Mouse (Mus musculus) embryo, embryonic 11.5 days (tissue): ENCODE measurements around the gene Ccdc88c.

Source experiments
- DNase-seq: peaks from one replicate; pipeline ENCODE4 v3.0.0-alpha.2; 2012; ENCODE audit warnings: low read depth, low spot score

The Ccdc88c gene

DNA sequence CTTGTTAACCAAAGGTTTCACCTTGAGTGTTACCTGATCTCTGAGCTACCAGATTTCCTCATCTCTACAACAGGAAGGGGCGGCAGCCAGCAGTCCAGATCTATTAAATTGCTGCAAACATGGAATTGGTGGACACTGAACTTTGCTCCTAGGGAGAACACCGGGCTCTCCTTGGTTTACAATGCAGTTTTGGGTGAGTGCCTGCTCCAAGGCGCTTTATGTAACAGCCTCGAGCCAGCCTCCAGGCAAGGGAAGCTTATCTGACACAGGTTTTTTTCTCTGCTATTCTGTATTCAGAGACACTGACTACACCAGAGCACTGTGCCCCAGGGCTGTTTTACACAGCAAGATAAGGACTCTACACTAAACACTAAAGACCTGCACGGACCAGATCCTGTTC lies 94.1 kb downstream of the Ccdc88c start:
- DNase-seq: no peak

GRCm38 (mm10) chr12:100931653-100932052 lies 97.2 kb downstream of the Ccdc88c start:
- no peak for DNase-seq

DNA sequence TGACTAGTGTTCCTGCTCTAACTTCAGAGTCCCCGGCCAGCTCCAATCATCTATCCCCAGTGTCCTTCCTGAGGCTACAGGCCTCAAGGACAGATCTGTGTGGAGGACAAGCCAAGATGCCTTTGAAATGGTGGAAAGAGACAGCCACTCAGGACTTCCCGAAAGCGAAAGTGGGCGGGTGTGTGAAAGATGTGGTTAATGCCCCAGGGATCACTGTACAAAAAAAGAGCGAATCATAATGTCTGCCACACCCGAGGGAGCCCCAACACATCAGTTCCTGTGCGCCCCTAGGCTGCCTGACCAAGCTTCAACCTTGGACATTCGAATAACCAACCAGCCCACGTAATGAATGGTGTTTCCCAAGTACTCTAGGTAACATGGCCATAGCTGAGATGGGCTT lies 100.6 kb downstream of the Ccdc88c start:
- DNase-seq: no peak

DNA sequence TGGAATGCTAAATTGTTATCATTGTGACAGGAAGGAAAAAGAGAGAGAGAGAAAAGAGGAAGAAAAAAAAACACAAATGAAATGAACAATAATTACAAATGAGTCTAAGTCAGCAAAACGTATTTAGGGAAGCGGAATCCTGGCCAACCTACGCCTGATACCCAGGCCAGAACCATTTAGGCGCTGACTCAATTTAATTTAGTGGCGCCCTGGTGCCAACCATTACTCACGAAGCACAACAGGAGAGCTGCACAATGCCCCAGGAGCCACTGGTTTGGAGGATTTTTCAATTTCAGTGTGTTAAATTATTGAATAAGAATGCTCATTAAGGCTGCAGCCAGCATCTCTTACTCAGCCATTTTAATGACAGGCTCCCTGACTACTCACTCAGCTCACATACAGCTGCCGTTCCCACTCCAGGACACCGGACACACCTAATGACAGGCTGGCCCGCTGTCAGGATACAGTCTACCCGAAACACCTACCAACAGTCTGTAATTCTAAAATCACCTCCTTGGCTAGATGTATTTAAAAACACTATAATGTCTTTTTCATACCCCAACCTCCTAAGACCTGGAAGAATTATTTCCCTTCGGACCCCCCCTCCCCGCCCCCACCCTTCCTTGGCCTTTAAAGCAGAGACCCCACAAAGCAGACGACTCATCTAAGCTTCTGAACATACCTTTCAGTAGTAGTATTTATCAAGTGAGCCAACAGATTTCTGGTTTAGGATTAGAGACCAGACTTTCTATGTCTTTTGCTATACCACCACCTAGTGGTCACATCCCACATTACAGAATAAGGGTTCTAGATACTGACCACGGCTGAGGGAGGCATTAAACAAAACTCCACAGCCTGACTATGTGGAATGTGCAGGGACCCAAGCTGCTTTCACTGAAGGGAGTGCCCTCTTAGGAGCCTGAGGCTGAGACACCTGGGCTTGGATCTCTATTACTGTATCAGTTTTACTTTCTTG lies 102.9 kb downstream of the Ccdc88c start:
- peak; percentile 79 for DNase-seq

GRCm38 (mm10) chr12:100924646-100925339 lies 104.1 kb downstream of the Ccdc88c start:
- no peak for DNase-seq

- no peak for DNase-seq
Measured at GRCm38 (mm10) chr12:100910731-100911130, 118.1 kb downstream of the Ccdc88c start.

GRCm38 (mm10) chr12:100909765-100910164 lies 119.1 kb downstream of the Ccdc88c start:
- DNase-seq: no peak

- DNase-seq: no peak
Measured at GRCm38 (mm10) chr12:100908298-100909034, 120.4 kb downstream of the Ccdc88c start.

DNA sequence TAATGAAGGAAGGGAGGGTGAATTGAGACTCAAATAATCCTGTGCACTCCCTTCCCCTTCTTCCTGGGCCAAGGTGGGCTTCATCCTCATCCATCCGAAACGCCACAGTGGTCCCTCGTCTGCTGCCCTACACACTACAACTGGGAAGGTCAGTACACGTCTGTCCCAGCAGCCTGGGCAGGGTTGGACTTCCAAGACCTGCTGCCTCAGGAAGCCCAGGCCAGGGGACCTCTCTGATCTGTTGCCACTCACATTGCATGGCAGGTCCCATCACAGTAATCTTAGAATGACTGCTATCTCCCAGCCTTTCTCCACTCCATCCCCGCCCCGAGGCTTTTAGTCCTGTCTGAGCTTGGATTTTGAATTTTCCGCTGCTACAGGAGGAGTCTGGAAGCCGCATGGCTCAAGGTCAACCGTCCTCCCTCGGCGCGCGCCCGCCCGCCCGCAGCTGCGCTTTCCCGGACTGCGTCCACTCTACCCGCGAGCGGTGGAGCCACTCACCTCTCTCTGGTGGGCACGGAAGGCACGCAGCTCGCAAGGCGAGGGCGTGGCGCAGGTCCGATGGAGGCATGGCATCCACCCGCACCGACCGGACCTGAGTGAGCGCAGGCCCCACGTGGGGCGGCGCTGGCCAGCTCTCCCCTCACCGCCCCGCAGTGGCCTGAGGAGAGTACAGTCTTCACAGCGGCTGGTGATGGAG lies 121.1 kb downstream of the Ccdc88c start, which contains the start of gene Gpr68:
TSS of gene Gpr68 (minus strand) at position 601 of the 700 bp plus-strand sequence.
- no peak for DNase-seq

DNA sequence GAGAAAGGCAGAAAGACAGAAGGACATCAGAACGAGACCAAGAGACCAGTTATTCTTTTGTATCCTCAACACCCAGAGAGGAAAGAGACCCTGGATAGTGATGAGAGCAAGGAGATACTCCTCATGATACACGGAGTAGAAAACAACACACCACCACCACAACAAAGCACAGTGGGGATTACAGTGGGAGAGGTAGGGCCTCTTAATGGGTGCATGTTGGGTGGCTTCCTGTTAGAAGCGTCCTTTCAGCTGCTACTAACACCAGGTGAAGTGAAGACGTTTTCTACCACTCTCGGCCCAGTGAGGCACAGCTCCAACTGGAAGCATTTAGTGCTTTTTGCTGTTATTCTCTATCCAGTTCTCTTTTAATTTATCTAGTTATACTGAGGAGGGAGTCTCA lies 122.0 kb downstream of the Ccdc88c start:
- no peak for DNase-seq

DNA sequence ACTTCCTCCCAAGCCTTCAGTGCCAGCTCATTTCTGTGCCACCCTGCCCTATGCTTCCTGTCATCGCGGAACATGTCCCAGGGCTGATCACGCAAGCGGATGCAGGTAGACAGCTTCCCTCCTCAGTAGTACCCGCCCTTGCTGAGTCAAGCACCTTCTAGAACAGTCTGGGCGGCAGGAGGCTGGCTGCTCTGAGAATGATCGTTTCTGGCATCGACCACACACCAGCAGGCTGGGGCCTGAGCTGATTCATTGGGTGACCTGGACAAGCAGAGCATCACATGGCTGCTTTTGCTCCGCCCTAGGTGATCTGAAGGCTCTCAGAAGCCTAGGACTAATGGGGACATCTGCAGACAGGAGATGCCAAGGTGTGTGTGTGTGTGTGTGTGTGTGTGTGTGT lies 125.1 kb downstream of the Ccdc88c start:
- DNase-seq: no peak

DNA sequence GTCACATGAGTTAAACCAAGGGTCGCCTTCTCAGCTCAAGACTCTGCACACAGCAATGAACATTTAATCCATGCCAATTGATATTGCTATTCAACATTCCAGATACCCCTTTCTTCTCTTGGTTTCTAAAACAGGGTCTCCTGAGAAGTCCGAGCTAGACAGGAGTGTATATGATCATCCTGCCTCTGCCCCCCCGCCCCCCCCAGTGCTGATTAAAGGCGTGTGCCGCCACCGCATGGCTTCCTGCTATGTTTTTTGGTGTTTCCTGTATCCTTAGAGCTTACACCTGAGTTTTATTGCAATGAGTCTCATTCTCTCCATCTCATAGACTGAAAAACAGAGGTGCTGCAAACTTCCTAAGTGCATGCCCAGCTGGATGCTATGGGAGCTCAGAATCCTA lies 127.5 kb downstream of the Ccdc88c start:
- no peak for DNase-seq

GRCm38 (mm10) chr12:100900901-100901300 lies 128.0 kb downstream of the Ccdc88c start:
- DNase-seq: no peak

- no peak for DNase-seq
Measured at GRCm38 (mm10) chr12:100899111-100899640, 129.7 kb downstream of the Ccdc88c start.

DNA sequence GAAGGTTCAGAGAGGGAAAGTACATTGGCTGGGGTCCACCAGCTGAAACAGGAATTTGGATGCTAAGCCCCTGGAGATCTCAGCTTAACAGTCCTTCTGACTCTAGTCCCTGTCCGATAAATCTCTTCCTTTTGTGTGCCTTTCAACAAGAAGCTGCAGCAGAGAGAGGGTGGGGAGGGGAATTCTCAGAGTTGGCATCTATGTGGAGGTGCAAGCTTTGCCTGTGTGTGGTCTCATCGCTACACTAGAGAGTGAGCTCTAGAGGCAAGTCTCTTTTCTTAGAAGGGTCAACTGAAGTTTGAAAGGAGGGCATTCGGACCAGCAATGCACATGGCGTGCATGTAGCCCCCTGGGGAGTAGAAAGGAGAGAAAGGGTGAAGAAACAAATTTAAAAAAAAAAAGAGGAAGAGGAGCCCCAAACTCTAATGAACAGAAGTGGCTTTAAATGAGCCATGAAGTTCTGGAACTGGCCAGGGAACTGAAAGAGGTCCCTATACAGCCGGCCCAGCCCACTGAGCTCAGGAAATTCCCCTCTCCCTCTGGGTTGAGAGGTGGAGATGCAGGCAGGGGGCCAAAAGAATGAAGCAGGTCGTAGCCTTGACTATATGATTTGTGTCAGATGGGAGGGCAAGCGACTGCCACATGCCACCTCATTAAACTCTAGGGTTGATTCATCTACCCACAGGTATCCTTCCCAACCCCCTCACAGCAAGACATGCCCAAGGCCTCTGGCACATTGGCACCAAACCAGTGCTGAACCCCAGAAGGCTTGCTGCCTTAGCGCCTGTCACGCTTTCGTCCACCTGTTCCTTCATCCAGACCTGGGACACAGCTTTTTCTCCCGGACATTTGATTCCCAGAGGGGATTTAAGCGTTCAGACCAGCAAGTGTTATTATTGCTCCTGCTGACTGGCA lies 130.9 kb downstream of the Ccdc88c start:
- no peak for DNase-seq

DNA sequence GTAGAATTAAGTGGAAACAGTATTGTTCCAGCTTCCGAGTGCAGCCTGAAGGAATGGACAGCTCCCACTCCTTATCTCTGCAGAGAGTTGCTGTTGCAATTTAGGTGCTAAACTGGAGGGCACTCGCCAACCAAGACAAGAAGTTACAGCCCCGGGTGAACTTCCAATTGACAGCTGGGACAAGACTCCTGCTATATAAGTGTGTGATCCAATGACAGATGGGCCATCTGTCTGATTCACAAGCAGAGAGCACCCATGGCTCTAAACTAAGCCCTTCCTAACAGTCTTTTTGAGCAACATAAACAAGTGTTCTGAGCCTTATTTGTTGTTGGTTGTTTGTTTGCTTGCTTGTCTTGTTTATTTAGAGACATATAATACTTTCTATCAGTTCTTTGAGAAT lies 132.2 kb downstream of the Ccdc88c start:
- DNase-seq: no peak

GRCm38 (mm10) chr12:100895504-100895903 lies 133.4 kb downstream of the Ccdc88c start:
- no peak for DNase-seq

DNA sequence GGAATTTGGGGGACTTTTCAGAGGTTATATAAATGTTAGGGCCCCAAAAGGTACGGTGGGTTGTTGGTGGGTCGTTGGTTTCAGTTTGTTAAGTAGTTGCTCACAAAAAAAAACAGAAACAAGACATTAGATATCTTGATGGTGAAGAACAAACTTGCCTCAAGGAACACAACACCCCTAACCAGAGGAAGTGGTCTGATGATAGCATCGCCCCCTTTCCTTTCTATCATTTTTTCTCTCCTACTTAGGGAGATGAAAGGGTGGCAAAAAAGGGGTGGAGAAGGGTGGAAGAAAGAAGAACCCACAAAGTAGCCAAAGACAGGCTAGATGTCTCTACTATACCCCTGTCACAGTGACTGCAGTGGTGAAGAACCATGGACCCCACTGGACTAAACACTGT lies 138.3 kb downstream of the Ccdc88c start:
- no peak for DNase-seq

DNA sequence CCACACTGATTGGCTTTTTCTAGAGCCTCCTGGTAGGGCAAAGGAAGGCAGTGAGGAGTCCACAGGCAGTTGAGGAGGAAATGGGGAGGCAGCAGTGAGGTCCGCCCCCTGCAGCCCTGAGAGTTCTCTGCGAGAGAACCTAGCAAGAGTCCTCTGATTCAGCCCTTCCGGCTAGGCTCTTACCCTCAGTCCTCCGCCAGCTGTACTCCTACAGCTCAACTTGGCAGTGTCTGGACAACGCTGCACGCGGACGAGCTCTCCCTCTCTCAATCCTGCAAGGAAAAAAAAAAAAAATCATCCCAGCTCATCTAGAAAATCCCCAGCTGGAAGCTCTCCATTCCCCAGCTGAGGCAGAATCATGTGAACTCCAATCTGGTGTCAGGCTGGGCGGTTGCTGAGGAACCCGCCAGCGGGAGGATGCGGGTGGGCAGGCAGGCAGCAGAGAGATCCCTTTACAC lies 141.0 kb downstream of the Ccdc88c start:
- DNase-seq: no peak

DNA sequence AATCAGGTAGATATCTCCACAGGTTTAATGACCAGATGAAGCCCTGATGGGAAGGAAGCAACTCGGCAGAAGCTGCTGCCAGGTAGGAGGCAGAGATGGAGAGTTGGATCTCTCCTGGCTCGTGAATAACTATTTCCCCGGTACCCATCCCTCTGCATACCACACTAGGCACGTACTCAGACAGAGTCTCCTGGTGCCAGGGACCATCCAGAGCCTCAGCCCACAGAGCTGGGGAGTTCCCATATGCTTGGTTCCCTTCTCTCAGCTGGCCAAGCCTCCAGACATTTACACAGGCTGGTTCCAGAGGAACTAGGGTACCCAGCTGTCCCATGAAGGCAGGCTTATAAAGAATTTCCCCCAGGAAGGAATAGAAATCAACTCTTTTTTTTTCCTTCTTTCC lies 142.0 kb downstream of the Ccdc88c start:
- DNase-seq: no peak
